Mouse (Mus musculus) liver, embryonic 11.5 days (tissue): ENCODE results near the gene Dguok. TPM values are rescaled to one million over a fixed set of nuclear protein-coding genes. Genes with fewer than 3 reads are reported as not detected.

ENCODE experiments used
- ATAC-seq: fragments of 200-750 bp; cut with Nextera tagmentation; replicated peaks from 2 replicates; pipeline ENCODE4 v1.8.0; 2017; ENCODE audit warnings: moderate number of reproducible peaks, mild to moderate bottlenecking, moderate TSS enrichment, moderate library complexity; ENCODE audit not compliant: low FRiP score
- DNase-seq: peaks from one replicate; pipeline ENCODE4 v3.0.0-alpha.2; 2017; ENCODE audit warnings: low spot score
- H3K27ac ChIP-seq: fragments of 300-500 bp; sonication (generic); 2 replicates; pipeline ENCODE4 v1.5.1; 2014; ENCODE audit warnings: mild to moderate bottlenecking, low read depth, low read length, control low read depth
- H3K27me3 ChIP-seq: fragments of 300-500 bp; sonication (generic); replicated peaks from 2 replicates; pipeline ENCODE4 v1.6.1; 2014; ENCODE audit warnings: low read length, mixed read lengths; ENCODE audit not compliant: control insufficient read depth, insufficient read depth
- H3K36me3 ChIP-seq: fragments of 300-500 bp; sonication (generic); 2 replicates; pipeline ENCODE4 v1.6.1; 2014; ENCODE audit warnings: mild to moderate bottlenecking, low read length, moderate library complexity, mixed read lengths; ENCODE audit not compliant: control insufficient read depth, insufficient read depth
- H3K4me1 ChIP-seq: fragments of 300-500 bp; sonication (generic); replicated peaks from 2 replicates; pipeline ENCODE4 v1.6.1; 2014; ENCODE audit warnings: low read length, mixed read lengths; ENCODE audit not compliant: control insufficient read depth, insufficient read depth
- H3K4me2 ChIP-seq: fragments of 300-500 bp; sonication (generic); 2 replicates; pipeline ENCODE4 v1.6.1; 2014; ENCODE audit warnings: mild to moderate bottlenecking, control low read depth, moderate library complexity
- H3K4me3 ChIP-seq: fragments of 300-500 bp; sonication (generic); 2 replicates; pipeline ENCODE4 v1.5.1; 2014; ENCODE audit warnings: low read depth, low read length, control low read depth
- H3K9ac ChIP-seq: fragments of 300-500 bp; sonication (generic); 2 replicates; pipeline ENCODE4 v1.6.1; 2014; ENCODE audit warnings: low read depth, low read length, control low read depth
- H3K9me3 ChIP-seq: fragments of 300-500 bp; sonication (generic); 2 replicates; pipeline ENCODE4 v1.6.1; 2016; ENCODE audit warnings: low read length, inconsistent platforms, mixed read lengths; ENCODE audit not compliant: control insufficient read depth
- WGBS: fragments of 180-500 bp; shearing (Covaris S2); extraction: QIAGEN DNeasy Blood & Tissue Kit; methylation state at CpG from one replicate; pipeline ENCODE4 v1.1.7; 2014; 5-methylcytosine and 5-hydroxymethylcytosine counted together
- polyA plus RNA-seq: library from polyadenylated mRNA; unstranded; fragments of >200 nt; fragmentation: Nextera tagmentation; extraction: Ambion mirVana; gene quantifications from 2 replicates; pipeline ENCODE4 v1.2.1, GENCODE M21; 2014

Dguok gene
- polyA plus RNA-seq, 1 experiment from 2014 or later = 43.4 TPM

GRCm38 (mm10) chr6:83490622-83491021 lies 16.1 kb downstream of the Dguok start:
- Histone ChIP-seq H3K4me3 (no peak overlapping the region), H3K4me1 (no peaks in the 10 kb centered on the region), H3K9me3 (no peaks in the 10 kb centered on the region), H3K27me3 (no peaks in the 10 kb centered on the region), H3K4me2 (no peak overlapping the region), H3K9ac (no peak overlapping the region), H3K36me3 (peaks cover 5% of the 10 kb centered on the region; the same call in 1 of the 2 replicates), H3K27ac (no peak overlapping the region)
- DNase-seq (no peak), ATAC-seq (no peak)
- WGBS = 37% methylated on average over 4 of the region's 4 CpGs

GRCm38 (mm10) chr6:83488200-83488599 lies 18.6 kb downstream of the Dguok start:
- Histone ChIP-seq H3K27ac (no peak overlapping the region), H3K4me1 (no peaks in the 10 kb centered on the region), H3K4me3 (no peak overlapping the region), H3K9ac (no peak overlapping the region), H3K9me3 (no peaks in the 10 kb centered on the region), H3K4me2 (no peak overlapping the region), H3K27me3 (no peaks in the 10 kb centered on the region), H3K36me3 (peaks cover 7% of the 10 kb centered on the region; the same call in 1 of the 2 replicates)
- 86% methylated on average over 5 of the region's 5 CpGs for WGBS
- ATAC-seq (no peak), DNase-seq (no peak)

GRCm38 (mm10) chr6:83487298-83487697 lies 19.5 kb downstream of the Dguok start:
- Histone ChIP-seq H3K4me1 (peaks cover 3% of the 10 kb centered on the region; the same call in 1 of the 2 replicates), H3K27me3 (no peaks in the 10 kb centered on the region), H3K4me3 (no peak overlapping the region), H3K4me2 (no peak overlapping the region), H3K36me3 (peaks cover 8% of the 10 kb centered on the region; the same call in 1 of the 2 replicates), H3K9me3 (no peaks in the 10 kb centered on the region), H3K27ac (no peak overlapping the region), H3K9ac (no peak overlapping the region)
- WGBS = 86% methylated on average over 4 of the region's 4 CpGs
- DNase-seq = no peak
- no peak for ATAC-seq

GRCm38 (mm10) chr6:83485854-83486253 lies 20.9 kb downstream of the Dguok start:
- H3K4me3 ChIP-seq = no peak overlapping the region
- H3K4me2 ChIP-seq = no peak overlapping the region
- H3K36me3 ChIP-seq = peaks cover 20% of the 10 kb centered on the region; the same call in 1 of the 2 replicates
- ATAC-seq = no peak
- H3K4me1 ChIP-seq = peaks cover 3% of the 10 kb centered on the region; the same call in 1 of the 2 replicates
- H3K9ac ChIP-seq = no peak overlapping the region
- WGBS = 72% methylated on average over 4 of the region's 4 CpGs
- H3K27me3 ChIP-seq = no peaks in the 10 kb centered on the region
- H3K27ac ChIP-seq = no peak overlapping the region
- DNase-seq = no peak
- H3K9me3 ChIP-seq = no peaks in the 10 kb centered on the region

- WGBS = 88% methylated on average over 7 of the region's 7 CpGs
- Histone ChIP-seq H3K9me3 (no peaks in the 10 kb centered on the region), H3K4me2 (no peak overlapping the region), H3K27ac (no peak overlapping the region), H3K27me3 (no peaks in the 10 kb centered on the region), H3K9ac (no peak overlapping the region), H3K36me3 (peaks cover 24% of the 10 kb centered on the region; the same call in 1 of the 2 replicates), H3K4me3 (no peak overlapping the region), H3K4me1 (peaks cover 3% of the 10 kb centered on the region; the same call in 1 of the 2 replicates)
- DNase-seq (no peak), ATAC-seq (no peak)
Measured at GRCm38 (mm10) chr6:83483776-83484175, 23.0 kb downstream of the Dguok start.

- Histone ChIP-seq H3K9ac (no peak overlapping the region), H3K27ac (no peak overlapping the region), H3K4me2 (no peak overlapping the region), H3K4me1 (peaks cover 3% of the 10 kb centered on the region; the same call in 1 of the 2 replicates), H3K4me3 (no peak overlapping the region), H3K27me3 (no peaks in the 10 kb centered on the region), H3K36me3 (peaks cover 20% of the 10 kb centered on the region; the same call in 1 of the 2 replicates), H3K9me3 (no peaks in the 10 kb centered on the region)
- no peak for ATAC-seq
- DNase-seq = no peak
- WGBS = 39% methylated on average over 10 of the region's 10 CpGs
Measured at GRCm38 (mm10) chr6:83482418-83483085, 24.2 kb downstream of the Dguok start.

GRCm38 (mm10) chr6:83480019-83480655 lies 26.6 kb downstream of the Dguok start:
- ATAC-seq (no peak), DNase-seq (no peak)
- no peak overlapping the region for H3K4me3 ChIP-seq
- no peaks in the 10 kb centered on the region for H3K9me3 ChIP-seq
- H3K9ac ChIP-seq = no peak overlapping the region
- H3K36me3 ChIP-seq = peaks cover 20% of the 10 kb centered on the region; the same call in 1 of the 2 replicates
- H3K27me3 ChIP-seq = no peaks in the 10 kb centered on the region
- H3K4me1 ChIP-seq = peaks cover 3% of the 10 kb centered on the region; the same call in 1 of the 2 replicates
- 86% methylated on average over 6 of the region's 6 CpGs for WGBS
- no peak overlapping the region for H3K4me2 ChIP-seq
- no peak overlapping the region for H3K27ac ChIP-seq

GRCm38 (mm10) chr6:83479193-83479592 lies 27.6 kb downstream of the Dguok start:
- Histone ChIP-seq H3K36me3 (peaks cover 20% of the 10 kb centered on the region; the same call in 1 of the 2 replicates), H3K27me3 (no peaks in the 10 kb centered on the region), H3K4me2 (no peak overlapping the region), H3K4me3 (no peak overlapping the region), H3K27ac (no peak overlapping the region), H3K9ac (no peak overlapping the region), H3K4me1 (peaks cover 3% of the 10 kb centered on the region; the same call in 1 of the 2 replicates), H3K9me3 (no peaks in the 10 kb centered on the region)
- DNase-seq (no peak), ATAC-seq (no peak)
- WGBS = 70% methylated on average over 2 of the region's 2 CpGs
